Mouse (Mus musculus): ENCODE results near the gene Ppt1. TPM values are rescaled to one million over a fixed set of nuclear protein-coding genes. Genes with fewer than 3 reads are reported as not detected.
A peak's percentile ranks its signal among the peaks of the same experiment; 100 is the strongest.

Gene Ppt1
- polyA plus RNA-seq, 1 experiment from 2014 or later, result 74.3 TPM

- Histone ChIP-seq H3K27ac (replicated peaks in 1 of 2; ENCODE audit: control insufficient read depth in 1 of 2, insufficient read depth in 1 of 2, low read depth in 2 of 2, low read length in 2 of 2) (peak overlapping the region; percentile 84 to 85), H3K9ac (ENCODE audit: low read length) (no peak overlapping the region)
- ATAC-seq (ENCODE audit: insufficient number of reproducible peaks, insufficient read depth, low FRiP score, low read depth), result peak; percentile 77
Measured at GRCm38 (mm10) chr4:122827651-122828050, 8.4 kb upstream of the Ppt1 start.

GRCm38 (mm10) chr4:122829339-122829738 is 6.7 kb upstream of the Ppt1 start:
- H3K27ac ChIP-seq (replicated peaks in 1 of 2; ENCODE audit: control insufficient read depth in 1 of 2, insufficient read depth in 1 of 2, low read depth in 2 of 2, low read length in 2 of 2), result no peak overlapping the region
- no peaks in the 10 kb centered on the region for H3K36me3 ChIP-seq (ENCODE audit: control insufficient read depth, insufficient read depth, low read length)
- no peak overlapping the region for H3K4me2 ChIP-seq (ENCODE audit: low read length)
- H3K4me3 ChIP-seq (ENCODE audit: control insufficient read depth in 1 of 2, insufficient read depth in 1 of 2, low read depth in 1 of 2, low read length in 2 of 2), result no peak overlapping the region
- no peak overlapping the region for H3K9ac ChIP-seq (ENCODE audit: low read length)
- ATAC-seq (ENCODE audit: insufficient number of reproducible peaks, insufficient read depth, low FRiP score, low read depth), result no peak
- H3K9me3 ChIP-seq (ENCODE audit: control insufficient read depth, low read length), result no peaks in the 10 kb centered on the region
- 90% methylated on average over 6 of the region's 6 CpGs for WGBS
- peaks cover 6 to 12% of the 10 kb centered on the region in 2 experiments for H3K4me1 ChIP-seq (ENCODE audit: control insufficient read depth in 2 of 2, insufficient read depth in 2 of 2, low read length in 2 of 2)
- H3K27me3 ChIP-seq (ENCODE audit: control insufficient read depth, insufficient read depth, low read length), result no peaks in the 10 kb centered on the region

More at GRCm38 (mm10) chr4:122827651-122828050, 8.4 kb upstream of the Ppt1 start:
- H3K27me3 ChIP-seq (ENCODE audit: control insufficient read depth, insufficient read depth, low read length), result no peaks in the 10 kb centered on the region
- no peaks in the 10 kb centered on the region for H3K9me3 ChIP-seq (ENCODE audit: control insufficient read depth, low read length)
- H3K36me3 ChIP-seq (ENCODE audit: control insufficient read depth, insufficient read depth, low read length), result no peaks in the 10 kb centered on the region
- H3K4me1 ChIP-seq (ENCODE audit: control insufficient read depth in 2 of 2, insufficient read depth in 2 of 2, low read length in 2 of 2), result peaks cover 6 to 12% of the 10 kb centered on the region in 2 experiments
- no peak overlapping the region for H3K4me2 ChIP-seq (ENCODE audit: low read length)
- H3K4me3 ChIP-seq (ENCODE audit: control insufficient read depth in 1 of 2, insufficient read depth in 1 of 2, low read depth in 1 of 2, low read length in 2 of 2), result no peak overlapping the region

GRCm38 (mm10) chr4:122831888-122832287 is 4.2 kb upstream of the Ppt1 start:
- no peak overlapping the region for H3K4me2 ChIP-seq (ENCODE audit: low read length)
- no peak overlapping the region for H3K4me3 ChIP-seq (ENCODE audit: control insufficient read depth in 1 of 2, insufficient read depth in 1 of 2, low read depth in 1 of 2, low read length in 2 of 2)
- no peaks in the 10 kb centered on the region for H3K36me3 ChIP-seq (ENCODE audit: control insufficient read depth, insufficient read depth, low read length)
- ATAC-seq (ENCODE audit: insufficient number of reproducible peaks, insufficient read depth, low FRiP score, low read depth), result no peak
- 64% methylated on average over 1 of the region's 1 CpGs for WGBS
- no peaks in the 10 kb centered on the region for H3K27me3 ChIP-seq (ENCODE audit: control insufficient read depth, insufficient read depth, low read length)
- no peak overlapping the region for H3K27ac ChIP-seq (replicated peaks in 1 of 2; ENCODE audit: control insufficient read depth in 1 of 2, insufficient read depth in 1 of 2, low read depth in 2 of 2, low read length in 2 of 2)
- H3K9me3 ChIP-seq (ENCODE audit: control insufficient read depth, low read length), result no peaks in the 10 kb centered on the region
- H3K9ac ChIP-seq (ENCODE audit: low read length), result no peak overlapping the region
- peaks cover 7 to 23% of the 10 kb centered on the region in 2 experiments for H3K4me1 ChIP-seq (ENCODE audit: control insufficient read depth in 2 of 2, insufficient read depth in 2 of 2, low read length in 2 of 2)

GRCm38 (mm10) chr4:122836403-122836775 is 347 bp downstream of the Ppt1 start:
- H3K27ac ChIP-seq (replicated peaks in 1 of 2; ENCODE audit: control insufficient read depth in 1 of 2, insufficient read depth in 1 of 2, low read depth in 2 of 2, low read length in 2 of 2), result peak overlapping the region; percentile 50 to 73; a peak in 3 of 4 replicates
- 0% methylated on average over 7 of the region's 7 CpGs for WGBS
- ATAC-seq (ENCODE audit: insufficient number of reproducible peaks, insufficient read depth, low FRiP score, low read depth), result 0 out of 2 replicates have a peak, but pooled peaks have one; percentile 17
- H3K4me1 ChIP-seq (ENCODE audit: control insufficient read depth in 2 of 2, insufficient read depth in 2 of 2, low read length in 2 of 2), result peaks cover 2 to 13% of the 10 kb centered on the region in 2 experiments; a peak in 3 of 4 replicates
- H3K9me3 ChIP-seq (ENCODE audit: control insufficient read depth, low read length), result no peaks in the 10 kb centered on the region
- no peaks in the 10 kb centered on the region for H3K27me3 ChIP-seq (ENCODE audit: control insufficient read depth, insufficient read depth, low read length)
- peaks cover 3% of the 10 kb centered on the region; the same call in 1 of the 2 replicates for H3K36me3 ChIP-seq (ENCODE audit: control insufficient read depth, insufficient read depth, low read length)
- H3K4me3 ChIP-seq (ENCODE audit: control insufficient read depth in 1 of 2, insufficient read depth in 1 of 2, low read depth in 1 of 2, low read length in 2 of 2), result peak overlapping the region; percentile 78 to 92
- peak overlapping the region; percentile 87 for H3K9ac ChIP-seq (ENCODE audit: low read length)
- peak overlapping the region; percentile 94 for H3K4me2 ChIP-seq (ENCODE audit: low read length)

- H3K27me3 ChIP-seq (ENCODE audit: control insufficient read depth, insufficient read depth, low read length), result no peaks in the 10 kb centered on the region
- peaks cover 8% of the 10 kb centered on the region; the same call in 1 of the 2 replicates for H3K36me3 ChIP-seq (ENCODE audit: control insufficient read depth, insufficient read depth, low read length)
- no peak overlapping the region for H3K4me3 ChIP-seq (ENCODE audit: control insufficient read depth in 1 of 2, insufficient read depth in 1 of 2, low read depth in 1 of 2, low read length in 2 of 2)
- H3K4me1 ChIP-seq (ENCODE audit: control insufficient read depth in 2 of 2, insufficient read depth in 2 of 2, low read length in 2 of 2), result peaks cover 2 to 13% of the 10 kb centered on the region in 2 experiments; a peak in 3 of 4 replicates
- H3K9ac ChIP-seq (ENCODE audit: low read length), result no peak overlapping the region
- H3K4me2 ChIP-seq (ENCODE audit: low read length), result 0 out of 2 replicates have a peak overlapping the region, but pooled peaks have one; percentile 94
- H3K27ac ChIP-seq (replicated peaks in 1 of 2; ENCODE audit: control insufficient read depth in 1 of 2, insufficient read depth in 1 of 2, low read depth in 2 of 2, low read length in 2 of 2), result no peak overlapping the region
- WGBS, result 62% methylated on average over 6 of the region's 6 CpGs
- no peaks in the 10 kb centered on the region for H3K9me3 ChIP-seq (ENCODE audit: control insufficient read depth, low read length)
- no peak for ATAC-seq (ENCODE audit: insufficient number of reproducible peaks, insufficient read depth, low FRiP score, low read depth)
Measured at GRCm38 (mm10) chr4:122837180-122837730, 1.2 kb downstream of the Ppt1 start.

- Histone ChIP-seq H3K27me3 (ENCODE audit: control insufficient read depth, insufficient read depth, low read length) (no peaks in the 10 kb centered on the region), H3K4me3 (ENCODE audit: control insufficient read depth in 1 of 2, insufficient read depth in 1 of 2, low read depth in 1 of 2, low read length in 2 of 2) (no peak overlapping the region), H3K4me2 (ENCODE audit: low read length) (no peak overlapping the region), H3K27ac (replicated peaks in 1 of 2; ENCODE audit: control insufficient read depth in 1 of 2, insufficient read depth in 1 of 2, low read depth in 2 of 2, low read length in 2 of 2) (no peak overlapping the region), H3K36me3 (ENCODE audit: control insufficient read depth, insufficient read depth, low read length) (peaks cover 8% of the 10 kb centered on the region; the same call in 1 of the 2 replicates), H3K9ac (ENCODE audit: low read length) (no peak overlapping the region), H3K9me3 (ENCODE audit: control insufficient read depth, low read length) (no peaks in the 10 kb centered on the region), H3K4me1 (ENCODE audit: control insufficient read depth in 2 of 2, insufficient read depth in 2 of 2, low read length in 2 of 2) (peaks cover 2 to 13% of the 10 kb centered on the region in 2 experiments; a peak in 3 of 4 replicates)
- 88% methylated on average over 2 of the region's 2 CpGs for WGBS
- no peak for ATAC-seq (ENCODE audit: insufficient number of reproducible peaks, insufficient read depth, low FRiP score, low read depth)
Measured at GRCm38 (mm10) chr4:122837994-122838393, 2.0 kb downstream of the Ppt1 start.

GRCm38 (mm10) chr4:122838416-122838815 is 2.4 kb downstream of the Ppt1 start:
- Histone ChIP-seq H3K4me3 (ENCODE audit: control insufficient read depth in 1 of 2, insufficient read depth in 1 of 2, low read depth in 1 of 2, low read length in 2 of 2) (no peak overlapping the region), H3K9ac (ENCODE audit: low read length) (no peak overlapping the region), H3K4me2 (ENCODE audit: low read length) (no peak overlapping the region), H3K27ac (replicated peaks in 1 of 2; ENCODE audit: control insufficient read depth in 1 of 2, insufficient read depth in 1 of 2, low read depth in 2 of 2, low read length in 2 of 2) (no peak overlapping the region), H3K9me3 (ENCODE audit: control insufficient read depth, low read length) (no peaks in the 10 kb centered on the region), H3K4me1 (ENCODE audit: control insufficient read depth in 2 of 2, insufficient read depth in 2 of 2, low read length in 2 of 2) (peaks cover 2 to 13% of the 10 kb centered on the region in 2 experiments; a peak in 3 of 4 replicates), H3K36me3 (ENCODE audit: control insufficient read depth, insufficient read depth, low read length) (peaks cover 11% of the 10 kb centered on the region; the same call in 1 of the 2 replicates), H3K27me3 (ENCODE audit: control insufficient read depth, insufficient read depth, low read length) (no peaks in the 10 kb centered on the region)
- 38% methylated on average over 1 of the region's 1 CpGs for WGBS
- ATAC-seq (ENCODE audit: insufficient number of reproducible peaks, insufficient read depth, low FRiP score, low read depth), result no peak
